Comparison of ENCODE assay signal across 25 mouse cellular contexts in genomic region chr8:123420525-123421281, GRCm38 (mm10). TPM values are rescaled to one million over a fixed set of nuclear protein-coding genes. Genes with fewer than 3 reads are reported as not detected.
DNase-seq lines count a peak whose midpoint lies in the region; ATAC-seq lines count a peak whose summit lies in the region.
"Had no signal": no experiment of that assay in that cellular context is flagged by ENCODE, and none has a peak within 500 bp of the region (broad histone marks: within the 10 kb centered on the region; RNA-seq: fewer than 3 reads in every experiment).

No protein-coding gene starts in this region.

- H3K4me3 ChIP-seq in heart, embryonic 10.5 days: no peak overlapping the region
- no peak overlapping the region for H3K4me3 ChIP-seq in midbrain, embryonic 11.5 days (ENCODE audit: low read depth, low read length)
- no peak overlapping the region for H3K4me3 ChIP-seq in midbrain, embryonic 10.5 days
- H3K4me3 ChIP-seq in hindbrain, embryonic 16.5 days (ENCODE audit: low read length): no peak overlapping the region
- H3K4me3 ChIP-seq: heart, adult 2 months; layer of hippocampus, adult 2 months; limb, embryonic 12.5 days had no signal

- H3K27ac ChIP-seq in heart, embryonic 10.5 days: no peak overlapping the region
- no peak overlapping the region for H3K27ac ChIP-seq in midbrain, embryonic 11.5 days (ENCODE audit: low read depth, low read length)
- H3K27ac ChIP-seq in midbrain, embryonic 10.5 days (replicated peaks): no peak overlapping the region
- no peak overlapping the region for H3K27ac ChIP-seq in hindbrain, embryonic 16.5 days (ENCODE audit: low read depth, low read length)
- H3K27ac ChIP-seq: heart, adult 2 months; layer of hippocampus, adult 2 months; limb, embryonic 12.5 days; macrophage had no signal

- no peak for ATAC-seq in midbrain, embryonic 11.5 days (ENCODE audit: low FRiP score)
- 0 out of 2 replicates have a peak, but pooled peaks have one; percentile 18 for ATAC-seq in hindbrain, embryonic 16.5 days
- ATAC-seq: inflammation-experienced regulatory T-cells, adult 6 months; liver, postnatal 0 days; lung, postnatal 0 days had no signal

- WGBS in heart, embryonic 10.5 days: 92% methylated on average over 34 of the region's 34 CpGs
- 94% methylated on average over 34 of the region's 34 CpGs for WGBS in midbrain, embryonic 11.5 days
- 94% methylated on average over 34 of the region's 34 CpGs for WGBS in midbrain, embryonic 10.5 days
- 94% methylated on average over 34 of the region's 34 CpGs for WGBS in hindbrain, embryonic 16.5 days

- H3K9ac ChIP-seq in midbrain, embryonic 11.5 days (ENCODE audit: low read length): no peak overlapping the region
- H3K9ac ChIP-seq in hindbrain, embryonic 16.5 days (ENCODE audit: low read depth, low read length): no peak overlapping the region
- H3K9ac ChIP-seq: limb, embryonic 12.5 days; liver, postnatal 0 days had no signal

- peak; percentile 87 for DNase-seq in heart, adult 11 months
- no peak for DNase-seq in heart, embryonic 10.5 days (ENCODE audit: low spot score)
- DNase-seq in midbrain, embryonic 11.5 days (ENCODE audit: low spot score, missing footprints): peak; percentile 59
- DNase-seq in midbrain, embryonic 10.5 days (ENCODE audit: low spot score): no peak
- DNase-seq in ZHBTc4 (ENCODE audit: low read depth, low spot score): peak; percentile 4
- DNase-seq in layer of hippocampus, postnatal 25 days (ENCODE audit: extremely low spot score in 1 of 2, low spot score in 1 of 2): no peak
- DNase-seq: adrenal gland, postnatal 25 days; B cell, adult 2 months; cerebellum, adult 9-10 months; gastrocnemius, postnatal 25 days; heart, adult 2 months; kidney, adult 8-10 months; kidney, postnatal 14 days; layer of hippocampus, postnatal 36 days; liver, postnatal 0 days; thymus, adult 2 months had no signal

- H3K36me3 ChIP-seq in heart, embryonic 10.5 days: no peaks in the 10 kb centered on the region
- peaks cover 17% of the 10 kb centered on the region for H3K36me3 ChIP-seq in midbrain, embryonic 11.5 days (ENCODE audit: control insufficient read depth, insufficient read depth, low read length)
- peaks cover 52% of the 10 kb centered on the region for H3K36me3 ChIP-seq in midbrain, embryonic 10.5 days
- peaks cover 28% of the 10 kb centered on the region for H3K36me3 ChIP-seq in hindbrain, embryonic 16.5 days (ENCODE audit: control insufficient read depth, insufficient read depth, low read length)
- H3K36me3 ChIP-seq: limb, embryonic 12.5 days had no signal

- peaks cover 15% of the 10 kb centered on the region; the same call in 1 of the 2 replicates for H3K4me1 ChIP-seq in heart, embryonic 10.5 days
- H3K4me1 ChIP-seq in midbrain, embryonic 11.5 days (ENCODE audit: control insufficient read depth, insufficient read depth, low read length): peaks cover 3% of the 10 kb centered on the region; the same call in 1 of the 2 replicates
- peaks cover 17% of the 10 kb centered on the region for H3K4me1 ChIP-seq in midbrain, embryonic 10.5 days
- peaks cover 14% of the 10 kb centered on the region for H3K4me1 ChIP-seq in hindbrain, embryonic 16.5 days (ENCODE audit: control insufficient read depth, insufficient read depth, low read depth, low read length)
- H3K4me1 ChIP-seq: limb, embryonic 12.5 days had no signal

- no peaks in the 10 kb centered on the region for H3K9me3 ChIP-seq in heart, embryonic 10.5 days
- no peaks in the 10 kb centered on the region for H3K9me3 ChIP-seq in midbrain, embryonic 11.5 days (ENCODE audit: control insufficient read depth, low read length)
- H3K9me3 ChIP-seq in midbrain, embryonic 10.5 days (replicated peaks): no peaks in the 10 kb centered on the region
- no peaks in the 10 kb centered on the region for H3K9me3 ChIP-seq in hindbrain, embryonic 16.5 days (ENCODE audit: control insufficient read depth, low read length)
- H3K9me3 ChIP-seq: limb, embryonic 12.5 days had no signal

- H3K27me3 ChIP-seq in heart, embryonic 10.5 days (ENCODE audit: insufficient read depth, poor library complexity, severe bottlenecking): peaks cover 16% of the 10 kb centered on the region; the same call in 1 of the 2 replicates
- H3K27me3 ChIP-seq in midbrain, embryonic 11.5 days (ENCODE audit: control insufficient read depth, insufficient read depth, low read length): no peaks in the 10 kb centered on the region
- H3K27me3 ChIP-seq in midbrain, embryonic 10.5 days (ENCODE audit: low read depth, poor library complexity, severe bottlenecking): no peaks in the 10 kb centered on the region
- H3K27me3 ChIP-seq in hindbrain, embryonic 16.5 days (replicated peaks; ENCODE audit: control insufficient read depth, insufficient read depth, low read length): no peaks in the 10 kb centered on the region
- H3K27me3 ChIP-seq: limb, embryonic 12.5 days had no signal

- no peak overlapping the region for H3K4me2 ChIP-seq in midbrain, embryonic 11.5 days
- no peak overlapping the region for H3K4me2 ChIP-seq in hindbrain, embryonic 16.5 days (ENCODE audit: low read length)
- H3K4me2 ChIP-seq: limb, embryonic 12.5 days; liver, embryonic 11.5 days had no signal

RNA-seq across cellular contexts. Expression of gene Def8, which starts 2.6 kb away (rescaled TPM):
- polyA plus RNA-seq in heart, embryonic 10.5 days (2016; fragmentation: Nextera tagmentation; extraction: Ambion mirVana): 36.4 and 38.6 TPM in 2 replicates
- 35.3 and 35.5 TPM in 2 replicates for polyA plus RNA-seq in midbrain, embryonic 11.5 days (2014; fragmentation: Nextera tagmentation; extraction: Ambion mirVana)
- 42.1 and 45.9 TPM in 2 replicates for polyA plus RNA-seq in midbrain, embryonic 10.5 days (2016; fragmentation: Nextera tagmentation; extraction: Ambion mirVana)
- 50.5 and 53.5 TPM in 2 replicates for polyA plus RNA-seq in hindbrain, embryonic 16.5 days (2015; fragmentation: Nextera tagmentation; extraction: Ambion mirVana)
- 10 to 100 TPM; 64.6 to 66.6 TPM for total RNA-seq in layer of hippocampus, postnatal 25 days (2021)

RNA-seq across cellular contexts. Expression of gene Tubb3, which starts 9.5 kb away (rescaled TPM):
- 10.5 and 15.8 TPM in 2 replicates for polyA plus RNA-seq in heart, embryonic 10.5 days (2016; fragmentation: Nextera tagmentation; extraction: Ambion mirVana)
- 777 and 840 TPM in 2 replicates for polyA plus RNA-seq in midbrain, embryonic 11.5 days (2014; fragmentation: Nextera tagmentation; extraction: Ambion mirVana)
- polyA plus RNA-seq in midbrain, embryonic 10.5 days (2016; fragmentation: Nextera tagmentation; extraction: Ambion mirVana): 428 and 665 TPM in 2 replicates
- 1,869 and 1,947 TPM in 2 replicates for polyA plus RNA-seq in hindbrain, embryonic 16.5 days (2015; fragmentation: Nextera tagmentation; extraction: Ambion mirVana)
- total RNA-seq in layer of hippocampus, postnatal 25 days (2021): 100 to 1,000 TPM; 317 to 360 TPM
- total RNA-seq: gastrocnemius, postnatal 25 days had no signal
- polyA plus RNA-seq: macrophage had no signal

RNA-seq across cellular contexts. Expression of gene Mc1r, which starts 13.8 kb away (rescaled TPM):
- polyA plus RNA-seq in heart, embryonic 10.5 days (2016; fragmentation: Nextera tagmentation; extraction: Ambion mirVana): not detected in 2 replicates
- 0.06 and 0.12 TPM in 2 replicates for polyA plus RNA-seq in midbrain, embryonic 11.5 days (2014; fragmentation: Nextera tagmentation; extraction: Ambion mirVana)
- 0.06 and 0.10 TPM in 2 replicates for polyA plus RNA-seq in midbrain, embryonic 10.5 days (2016; fragmentation: Nextera tagmentation; extraction: Ambion mirVana)
- polyA plus RNA-seq in hindbrain, embryonic 16.5 days (2015; fragmentation: Nextera tagmentation; extraction: Ambion mirVana): 0.05 and 0.10 TPM in 2 replicates
- total RNA-seq in layer of hippocampus, postnatal 25 days (2021): under 1 TPM in 1 of 2 experiments, not detected in 1; 0.10 TPM
- total RNA-seq: adrenal gland, postnatal 25 days; gastrocnemius, postnatal 25 days; heart, adult 2 months; heart, postnatal 25 days; layer of hippocampus, adult 2 months; layer of hippocampus, postnatal 36 days had no signal
- polyA plus RNA-seq: heart, adult 2 months; inflammation-experienced regulatory T-cells, adult 6 months; limb, embryonic 12.5 days; liver, postnatal 0 days; lung, postnatal 0 days; macrophage; stomach, embryonic 16.5 days had no signal

RNA-seq across cellular contexts. Expression of gene Tcf25, which starts 47.1 kb away (rescaled TPM):
- polyA plus RNA-seq in heart, embryonic 10.5 days (2016; fragmentation: Nextera tagmentation; extraction: Ambion mirVana): 153 and 172 TPM in 2 replicates
- polyA plus RNA-seq in midbrain, embryonic 11.5 days (2014; fragmentation: Nextera tagmentation; extraction: Ambion mirVana): 171 and 181 TPM in 2 replicates
- 150 and 167 TPM in 2 replicates for polyA plus RNA-seq in midbrain, embryonic 10.5 days (2016; fragmentation: Nextera tagmentation; extraction: Ambion mirVana)
- 396 and 405 TPM in 2 replicates for polyA plus RNA-seq in hindbrain, embryonic 16.5 days (2015; fragmentation: Nextera tagmentation; extraction: Ambion mirVana)
- total RNA-seq in layer of hippocampus, postnatal 25 days (2021): 100 to 1,000 TPM; 485 to 539 TPM

RNA-seq across cellular contexts. Expression of gene Afg3l1, which starts 57.0 kb away (rescaled TPM):
- polyA plus RNA-seq in heart, embryonic 10.5 days (2016; fragmentation: Nextera tagmentation; extraction: Ambion mirVana): 56.3 and 63.8 TPM in 2 replicates
- 38.4 and 39.9 TPM in 2 replicates for polyA plus RNA-seq in midbrain, embryonic 11.5 days (2014; fragmentation: Nextera tagmentation; extraction: Ambion mirVana)
- 69.3 and 74.2 TPM in 2 replicates for polyA plus RNA-seq in midbrain, embryonic 10.5 days (2016; fragmentation: Nextera tagmentation; extraction: Ambion mirVana)
- 48.7 and 57.4 TPM in 2 replicates for polyA plus RNA-seq in hindbrain, embryonic 16.5 days (2015; fragmentation: Nextera tagmentation; extraction: Ambion mirVana)
- 10 to 100 TPM; 28.1 to 30.6 TPM for total RNA-seq in layer of hippocampus, postnatal 25 days (2021)

Comparison
In these comparisons a context has a peak if more than half of its experiments do, and no peak if none do; other contexts are left out.
1. DNase-seq: peak in heart, adult 11 months (single experiment), midbrain, embryonic 11.5 days (single experiment) and ZHBTc4 (single experiment); none in heart, embryonic 10.5 days (single experiment), midbrain, embryonic 10.5 days (single experiment) and layer of hippocampus, postnatal 25 days (0 of 2).
2. RNA of gene Tubb3, which starts 9.5 kb away (polyA plus RNA-seq): 1,869 to 1,947 TPM in hindbrain, embryonic 16.5 days, 777 to 840 TPM in midbrain, embryonic 11.5 days and 428 to 665 TPM in midbrain, embryonic 10.5 days; 10.5 to 15.8 TPM in heart, embryonic 10.5 days; every median in the first group is over 10 times any median in the second.